ENCODE assay signal across 12 mouse cellular contexts in genomic region chr8:47380075-47380474, GRCm38 (mm10).
DNase-seq lines count a peak whose midpoint lies in the region; ATAC-seq lines count a peak whose summit lies in the region.
"Had no signal": no experiment of that assay in that cellular context is flagged by ENCODE, and none has a peak within 500 bp of the region (broad histone marks: within the 10 kb centered on the region; RNA-seq: fewer than 3 reads in every experiment).

No protein-coding gene starts in this region.

- H3K9me3 ChIP-seq in stomach, embryonic 14.5 days (ENCODE audit: control insufficient read depth, low read depth, low read length): no peaks in the 10 kb centered on the region
- H3K9me3 ChIP-seq in midbrain, embryonic 10.5 days (replicated peaks): no peaks in the 10 kb centered on the region
- H3K9me3 ChIP-seq: limb, embryonic 13.5 days; neural tube, embryonic 13.5 days had no signal

- no peak overlapping the region for H3K4me2 ChIP-seq in stomach, embryonic 14.5 days (replicated peaks; ENCODE audit: low read depth, low read length)
- H3K4me2 ChIP-seq: limb, embryonic 13.5 days; midbrain, embryonic 11.5 days; neural tube, embryonic 13.5 days had no signal

- peak; percentile 48 to 66 for DNase-seq in adrenal gland, adult (ENCODE audit: inconsistent age in 2 of 2, low spot score in 1 of 2)
- no peak for DNase-seq in adrenal gland, postnatal 4 days (ENCODE audit: low spot score in 2 of 2)
- peak; percentile 20 for DNase-seq in lung, postnatal 10 days
- DNase-seq in lung, postnatal 36 days: no peak
- DNase-seq in kidney, adult 18-20 months: peak; percentile 18
- no peak for DNase-seq in midbrain, embryonic 10.5 days (ENCODE audit: low spot score)
- DNase-seq in layer of hippocampus, adult 8-10 months (ENCODE audit: low spot score in 2 of 2): no peak

- no peaks in the 10 kb centered on the region for H3K36me3 ChIP-seq in stomach, embryonic 14.5 days (ENCODE audit: control insufficient read depth, insufficient read depth, low read length)
- H3K36me3 ChIP-seq in midbrain, embryonic 10.5 days: no peaks in the 10 kb centered on the region
- H3K36me3 ChIP-seq: limb, embryonic 13.5 days; neural tube, embryonic 13.5 days had no signal

- ATAC-seq in stomach, embryonic 14.5 days (ENCODE audit: insufficient number of reproducible peaks, insufficient read depth, low FRiP score, low read depth): no peak
- ATAC-seq: inflammation-experienced regulatory T-cells, adult 6 months had no signal

- no peak overlapping the region for H3K4me3 ChIP-seq in stomach, embryonic 14.5 days (ENCODE audit: low read depth, low read length)
- H3K4me3 ChIP-seq in midbrain, embryonic 10.5 days: no peak overlapping the region
- H3K4me3 ChIP-seq: limb, embryonic 13.5 days; neural tube, embryonic 13.5 days had no signal

- H3K4me1 ChIP-seq in stomach, embryonic 14.5 days (ENCODE audit: control insufficient read depth, insufficient read depth, low read length): peaks cover 6% of the 10 kb centered on the region
- H3K4me1 ChIP-seq in midbrain, embryonic 10.5 days: no peaks in the 10 kb centered on the region

- no peaks in the 10 kb centered on the region for H3K27me3 ChIP-seq in stomach, embryonic 14.5 days (ENCODE audit: control insufficient read depth, insufficient read depth, low read length)
- no peaks in the 10 kb centered on the region for H3K27me3 ChIP-seq in midbrain, embryonic 10.5 days (ENCODE audit: low read depth, poor library complexity, severe bottlenecking)
- H3K27me3 ChIP-seq: limb, embryonic 13.5 days; neural tube, embryonic 13.5 days had no signal

- WGBS in stomach, embryonic 14.5 days: 54% methylated on average over 3 of the region's 3 CpGs
- 88% methylated on average over 3 of the region's 3 CpGs for WGBS in midbrain, embryonic 10.5 days

- no peak overlapping the region for H3K9ac ChIP-seq in stomach, embryonic 14.5 days (replicated peaks; ENCODE audit: low read depth, low read length)
- H3K9ac ChIP-seq: limb, embryonic 13.5 days; neural tube, embryonic 13.5 days had no signal

- 0 out of 2 replicates have a peak overlapping the region, but pooled peaks have one; percentile 21 for H3K27ac ChIP-seq in stomach, embryonic 14.5 days (ENCODE audit: low read length)
- no peak overlapping the region for H3K27ac ChIP-seq in midbrain, embryonic 10.5 days (replicated peaks)
- H3K27ac ChIP-seq: limb, embryonic 13.5 days had no signal

Comparison
In these comparisons a context has a peak if more than half of its experiments do, and no peak if none do; other contexts are left out.
1. DNase-seq: peak in adrenal gland, adult (2 of 2), lung, postnatal 10 days (single experiment) and kidney, adult 18-20 months (single experiment); none in adrenal gland, postnatal 4 days (0 of 2), lung, postnatal 36 days (single experiment), midbrain, embryonic 10.5 days (single experiment) and layer of hippocampus, adult 8-10 months (0 of 2).